Mouse (Mus musculus) liver, embryonic 13.5 days (tissue): Measurements from ENCODE around the gene Rpsa. TPM values are rescaled to one million over a fixed set of nuclear protein-coding genes. Genes with fewer than 3 reads are reported as not detected.
"Not testable (repeated sequence)": the region's sequence is repeated elsewhere in the genome, so short reads cannot be mapped to it uniquely, and the experiment has no call there.

Experiments
- ATAC-seq: fragments of 200-750 bp; cut with Nextera tagmentation; 2 replicates; pipeline ENCODE4 v1.8.0; 2017; ENCODE audit warnings: low read depth, mild to moderate bottlenecking, moderate number of reproducible peaks, moderate library complexity
- DNase-seq: peaks from one replicate; pipeline ENCODE4 v3.0.0; 2022
- H3K27ac ChIP-seq: fragments of 300-500 bp; sonication (generic); 2 replicates; pipeline ENCODE4 v1.5.1; 2015; ENCODE audit warnings: moderate library complexity, mild to moderate bottlenecking, inconsistent platforms
- H3K27me3 ChIP-seq: fragments of 300-500 bp; sonication (generic); 2 replicates; pipeline ENCODE4 v1.6.1; 2015; ENCODE audit warnings: mild to moderate bottlenecking, inconsistent platforms
- H3K36me3 ChIP-seq: fragments of 300-500 bp; sonication (generic); 2 replicates; pipeline ENCODE4 v1.6.1; 2015; ENCODE audit warnings: mild to moderate bottlenecking, inconsistent platforms
- H3K4me1 ChIP-seq: fragments of 300-500 bp; sonication (generic); replicated peaks from 2 replicates; pipeline ENCODE4 v1.6.1; 2015; ENCODE audit warnings: inconsistent platforms
- H3K4me2 ChIP-seq: fragments of 300-500 bp; sonication (generic); 2 replicates; pipeline ENCODE4 v1.6.1; 2015; ENCODE audit warnings: inconsistent platforms, mild to moderate bottlenecking, moderate library complexity
- H3K4me3 ChIP-seq: fragments of 300-500 bp; sonication (generic); replicated peaks from 2 replicates; pipeline ENCODE4 v1.5.1; 2015; ENCODE audit warnings: mild to moderate bottlenecking, inconsistent platforms
- H3K9ac ChIP-seq: fragments of 300-500 bp; sonication (generic); 2 replicates; pipeline ENCODE4 v1.6.1; 2015; ENCODE audit warnings: mild to moderate bottlenecking, inconsistent platforms
- H3K9me3 ChIP-seq: fragments of 300-500 bp; sonication (generic); replicated peaks from 2 replicates; pipeline ENCODE4 v1.6.1; 2016; ENCODE audit warnings: inconsistent platforms
- WGBS: fragments of 180-500 bp; shearing (Covaris S2); methylation state at CpG from one replicate; pipeline ENCODE4 v1.1.7; 2015; ENCODE audit not compliant: insufficient replicate concordance; 5-methylcytosine and 5-hydroxymethylcytosine counted together
- polyA plus RNA-seq: library from polyadenylated mRNA; unstranded; fragments of >200 nt; fragmentation: Nextera tagmentation; extraction: Ambion mirVana; gene quantifications from 2 replicates; pipeline ENCODE4 v1.2.1, GENCODE M21; 2015

Rpsa gene
- polyA plus RNA-seq, 1 experiment from 2014 or later = 1,158 TPM

DNA sequence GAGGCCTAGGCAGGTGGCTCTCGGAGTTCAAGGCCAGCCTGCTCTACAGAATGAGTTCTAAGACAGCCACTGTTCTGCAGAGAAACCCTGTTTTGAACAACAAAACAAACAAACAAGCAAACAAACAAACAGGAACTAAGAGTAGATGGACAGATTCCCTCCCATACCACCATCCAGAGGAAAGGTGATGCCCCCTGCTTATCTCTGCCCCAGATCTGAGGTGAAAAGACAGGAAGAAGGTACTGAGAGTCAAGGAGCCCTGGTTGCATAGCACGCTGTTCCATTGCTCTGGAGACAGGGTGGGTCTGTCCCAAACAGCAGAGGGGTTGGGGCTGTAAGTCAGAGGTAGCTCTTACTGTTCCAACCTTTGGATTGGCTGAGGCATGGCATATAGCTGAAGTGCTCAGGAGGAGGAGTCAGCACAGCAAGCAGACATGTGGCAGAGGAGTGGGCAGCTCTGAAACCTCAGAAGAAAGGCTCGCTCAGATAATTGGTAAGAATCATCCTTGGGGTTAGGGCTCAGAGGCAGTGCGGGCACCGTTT, 35.7 kb upstream of the Rpsa start, which contains the start of gene Ccr8:
Gene Ccr8 (plus strand): TSS at position 419 of the 543 bp plus-strand sequence.
- no peak within 1 kb of the TSS for H3K4me2 ChIP-seq
- no peaks in the 10 kb centered on the region for H3K4me1 ChIP-seq
- H3K4me3 ChIP-seq = no peak within 1 kb of the TSS
- H3K9ac ChIP-seq = no peak within 1 kb of the TSS
- no peak for ATAC-seq
- H3K9me3 ChIP-seq = no peaks in the 10 kb centered on the region
- no peak for DNase-seq
- H3K36me3 ChIP-seq = no peaks in the 10 kb centered on the region
- H3K27ac ChIP-seq = no peak within 1 kb of the TSS
- WGBS = 64% methylated on average over 5 of the region's 5 CpGs
- H3K27me3 ChIP-seq = no peaks in the 10 kb centered on the region

DNA sequence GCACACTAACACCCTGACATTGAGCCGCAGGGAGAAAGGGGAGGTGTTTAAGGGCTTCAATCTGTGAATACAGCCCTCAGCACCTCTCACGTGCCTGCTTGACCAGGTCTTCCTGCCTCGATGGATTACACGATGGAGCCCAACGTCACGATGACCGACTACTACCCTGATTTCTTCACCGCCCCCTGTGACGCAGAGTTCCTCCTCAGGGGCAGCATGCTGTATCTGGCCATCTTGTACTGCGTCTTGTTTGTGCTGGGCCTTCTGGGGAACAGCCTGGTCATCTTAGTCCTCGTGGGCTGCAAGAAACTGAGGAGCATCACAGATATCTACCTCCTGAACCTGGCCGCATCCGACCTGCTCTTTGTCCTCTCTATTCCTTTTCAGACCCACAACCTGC, 33.8 kb upstream of the Rpsa start:
- no peak for DNase-seq
- WGBS = 71% methylated on average over 13 of the region's 13 CpGs
- ATAC-seq = no peak
- no peak overlapping the region for H3K4me3 ChIP-seq
- H3K4me1 ChIP-seq = no peaks in the 10 kb centered on the region
- H3K9ac ChIP-seq = no peak overlapping the region
- no peaks in the 10 kb centered on the region for H3K9me3 ChIP-seq
- no peaks in the 10 kb centered on the region for H3K36me3 ChIP-seq
- no peak overlapping the region for H3K4me2 ChIP-seq
- H3K27ac ChIP-seq = no peak overlapping the region
- no peaks in the 10 kb centered on the region for H3K27me3 ChIP-seq

DNA sequence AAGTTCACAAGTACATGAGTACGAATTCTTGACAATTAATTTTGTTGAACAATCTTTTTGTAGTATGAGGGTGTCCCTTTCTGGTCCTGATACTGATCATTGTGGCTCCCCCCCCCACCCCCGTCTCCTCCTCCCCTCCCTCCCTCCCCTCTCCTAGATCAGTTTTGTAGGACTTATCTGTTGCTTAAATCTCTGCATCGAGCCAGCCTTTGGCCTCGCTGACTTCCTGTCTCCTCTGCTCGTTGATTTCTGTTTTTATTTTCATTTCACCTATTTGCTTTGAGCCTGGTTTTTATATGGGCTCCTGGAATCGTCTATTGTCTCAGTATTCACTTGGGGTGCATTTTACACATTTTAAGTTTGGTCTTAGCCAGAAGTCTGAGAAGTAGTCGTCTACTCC, 31.6 kb upstream of the Rpsa start:
- no peaks in the 10 kb centered on the region for H3K9me3 ChIP-seq
- H3K4me1 ChIP-seq = peaks cover 10% of the 10 kb centered on the region; the same call in 1 of the 2 replicates
- 21% methylated on average over 7 of the region's 7 CpGs for WGBS
- ATAC-seq = no peak
- H3K36me3 ChIP-seq = no peaks in the 10 kb centered on the region
- H3K27ac ChIP-seq = no peak overlapping the region
- H3K4me3 ChIP-seq = no peak overlapping the region
- DNase-seq = no peak
- no peak overlapping the region for H3K9ac ChIP-seq
- no peaks in the 10 kb centered on the region for H3K27me3 ChIP-seq
- H3K4me2 ChIP-seq = no peak overlapping the region

DNA sequence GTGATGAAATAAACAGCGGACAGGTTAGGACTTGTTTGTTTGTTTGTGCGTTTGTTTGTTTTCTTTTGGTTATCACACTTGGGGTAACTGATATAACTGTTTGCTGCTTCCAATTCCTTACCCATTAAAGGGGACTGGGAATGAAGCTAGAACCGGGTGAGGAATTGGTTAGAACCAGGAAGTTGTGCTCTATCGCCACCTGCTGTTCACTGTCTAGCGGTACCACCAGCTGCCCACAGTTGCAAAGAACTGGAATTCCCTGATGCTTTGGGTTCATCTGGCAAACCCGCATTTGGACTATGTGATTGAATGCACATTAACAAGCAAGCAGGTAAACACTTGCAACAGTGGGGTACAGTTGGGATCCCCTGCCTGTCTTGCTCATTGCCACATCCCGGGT, 28.8 kb upstream of the Rpsa start:
- Histone ChIP-seq H3K4me1 (peaks cover 10% of the 10 kb centered on the region; the same call in 1 of the 2 replicates), H3K27ac (no peak overlapping the region), H3K27me3 (no peaks in the 10 kb centered on the region), H3K9me3 (peaks cover 10% of the 10 kb centered on the region; the same call in 1 of the 2 replicates), H3K9ac (no peak overlapping the region), H3K4me3 (no peak overlapping the region), H3K4me2 (peak overlapping the region; percentile 23; the same call in 1 of the 2 replicates), H3K36me3 (no peaks in the 10 kb centered on the region)
- 18% methylated on average over 7 of the region's 7 CpGs for WGBS
- DNase-seq (peak; percentile 44), ATAC-seq (no peak)

DNA sequence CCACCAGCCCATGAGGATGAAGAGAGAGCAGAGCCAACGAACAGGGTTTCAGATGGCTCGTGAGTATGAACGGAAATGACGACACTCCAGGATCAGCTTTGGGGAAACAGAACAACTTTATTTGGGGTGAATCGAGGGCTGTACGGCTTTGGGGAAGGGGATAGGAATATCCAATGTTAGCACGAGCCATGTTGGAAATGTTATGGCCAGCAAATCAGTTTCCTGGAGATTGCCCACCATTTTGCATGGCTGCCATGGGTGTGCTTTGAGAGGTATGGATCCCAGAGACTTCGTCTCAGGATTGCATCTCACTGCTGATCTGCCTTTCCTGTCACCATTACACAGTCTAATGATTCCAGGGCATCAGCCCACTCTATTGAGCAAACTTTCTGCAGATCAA, 28.2 kb upstream of the Rpsa start:
- H3K9me3 ChIP-seq = peaks cover 10% of the 10 kb centered on the region; the same call in 1 of the 2 replicates
- ATAC-seq (no peak), DNase-seq (no peak)
- peaks cover 10% of the 10 kb centered on the region; the same call in 1 of the 2 replicates for H3K4me1 ChIP-seq
- no peaks in the 10 kb centered on the region for H3K36me3 ChIP-seq
- no peak overlapping the region for H3K4me2 ChIP-seq
- H3K4me3 ChIP-seq = no peak overlapping the region
- no peak overlapping the region for H3K9ac ChIP-seq
- WGBS = 74% methylated on average over 8 of the region's 8 CpGs
- H3K27me3 ChIP-seq = no peaks in the 10 kb centered on the region
- H3K27ac ChIP-seq = no peak overlapping the region

DNA sequence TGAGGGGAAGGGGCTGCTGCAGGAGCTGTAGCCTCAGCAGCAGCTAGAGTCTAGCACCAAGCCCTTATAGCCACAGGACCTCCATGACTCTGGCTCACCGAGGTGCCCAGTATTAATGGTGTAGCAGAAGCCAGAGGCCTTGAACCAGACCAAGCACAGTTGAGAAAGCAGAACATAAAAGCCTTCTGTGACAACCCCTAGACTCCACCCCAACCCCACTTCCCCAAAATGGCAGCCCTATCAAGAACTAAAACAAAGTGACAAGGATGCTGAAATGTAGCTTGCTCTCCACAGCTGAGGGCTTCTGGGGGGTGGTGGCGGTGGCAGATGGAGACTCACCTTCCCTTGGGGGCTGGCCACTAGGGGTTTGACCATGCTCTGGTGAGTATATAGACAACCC, 26.3 kb upstream of the Rpsa start:
- H3K27ac ChIP-seq = no peak overlapping the region
- peaks cover 10% of the 10 kb centered on the region; the same call in 1 of the 2 replicates for H3K9me3 ChIP-seq
- H3K4me2 ChIP-seq = no peak overlapping the region
- H3K27me3 ChIP-seq = no peaks in the 10 kb centered on the region
- DNase-seq (no peak), ATAC-seq (no peak)
- no peak overlapping the region for H3K9ac ChIP-seq
- no peaks in the 10 kb centered on the region for H3K36me3 ChIP-seq
- H3K4me1 ChIP-seq = peaks cover 10% of the 10 kb centered on the region; the same call in 1 of the 2 replicates
- no peak overlapping the region for H3K4me3 ChIP-seq
- 81% methylated on average over 2 of the region's 2 CpGs for WGBS

DNA sequence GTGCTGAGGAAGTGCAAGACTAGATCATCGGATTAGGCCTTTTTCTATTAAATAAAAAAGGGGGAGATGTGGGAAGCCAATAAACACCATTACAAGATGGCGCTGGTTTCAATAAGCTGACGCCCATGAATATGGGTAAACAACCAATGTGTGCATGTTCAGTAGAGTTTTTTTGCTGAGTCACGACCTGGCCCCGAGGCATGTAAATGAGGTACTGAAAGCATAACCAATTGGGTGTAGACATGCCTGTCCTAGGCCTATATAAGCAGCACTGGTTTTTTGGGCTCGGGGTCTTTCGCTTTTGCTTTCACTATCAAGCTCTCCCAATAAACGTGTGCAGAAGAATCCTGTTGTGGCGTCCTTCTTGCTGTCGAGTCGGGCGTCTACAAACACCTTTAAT, 18.5 kb upstream of the Rpsa start:
- ATAC-seq, DNase-seq, H3K36me3 ChIP-seq, H3K4me3 ChIP-seq, H3K9me3 ChIP-seq, H3K4me2 ChIP-seq, H3K27me3 ChIP-seq, H3K27ac ChIP-seq, H3K9ac ChIP-seq: not testable (repeated sequence)
- H3K4me1 ChIP-seq = peaks cover 37% of the 10 kb centered on the region
- 85% methylated on average over 12 of the region's 12 CpGs for WGBS

DNA sequence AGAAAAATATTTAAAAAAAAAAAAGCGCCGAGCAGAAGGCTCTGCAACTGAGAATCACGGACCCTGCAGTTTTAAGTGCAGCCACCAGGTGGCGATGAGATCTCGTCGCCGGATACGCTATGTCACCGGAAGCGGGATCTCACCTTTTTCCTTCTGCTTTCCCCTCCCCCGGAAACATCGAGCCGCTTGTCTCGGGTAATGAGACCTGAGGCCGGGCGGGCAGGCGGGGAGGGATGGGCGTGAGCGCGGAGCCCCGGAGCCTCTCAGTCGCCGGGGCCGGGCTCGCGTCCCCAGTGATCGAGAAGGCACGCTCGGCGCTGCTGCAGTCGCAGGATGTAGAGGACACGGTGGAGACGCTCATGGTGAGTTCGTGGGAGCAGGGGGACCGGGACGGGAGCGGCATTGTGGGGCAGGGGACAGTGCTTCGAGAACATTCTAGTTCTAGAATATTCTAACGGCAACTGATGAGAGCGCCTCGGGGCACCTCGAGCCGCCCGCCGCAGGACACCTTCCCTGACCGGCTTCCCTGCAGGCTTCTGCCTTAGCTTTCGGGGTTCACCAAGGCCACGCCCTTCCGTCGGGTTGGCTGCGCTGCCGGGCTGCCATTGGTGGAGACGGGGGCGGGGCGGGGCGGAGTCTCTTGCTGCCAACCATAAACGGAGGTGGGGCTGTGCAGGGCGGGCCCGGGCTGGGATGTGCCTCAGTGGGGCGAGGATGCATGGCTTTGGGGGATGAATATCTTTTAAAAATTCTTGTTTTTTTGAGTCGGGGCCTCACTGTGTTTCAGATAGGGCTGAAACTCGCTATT, 17.1 kb upstream of the Rpsa start, which contains the start of gene Slc25a38:
Gene Slc25a38 (plus strand): TSS at position 164 of the 808 bp plus-strand sequence.
- Histone ChIP-seq H3K27ac (peak within 1 kb of the TSS; percentile 100), H3K4me1 (peaks cover 50% of the 10 kb centered on the region), H3K4me2 (peak within 1 kb of the TSS; percentile 95), H3K4me3 (peak within 1 kb of the TSS; percentile 89), H3K27me3 (no peaks in the 10 kb centered on the region), H3K9ac (peak within 1 kb of the TSS; percentile 94), H3K9me3 (no peaks in the 10 kb centered on the region), H3K36me3 (no peaks in the 10 kb centered on the region)
- DNase-seq (peak; percentile 96), ATAC-seq (peak; percentile 79)
- WGBS = under 1% methylated on average over 62 of the region's 62 CpGs

DNA sequence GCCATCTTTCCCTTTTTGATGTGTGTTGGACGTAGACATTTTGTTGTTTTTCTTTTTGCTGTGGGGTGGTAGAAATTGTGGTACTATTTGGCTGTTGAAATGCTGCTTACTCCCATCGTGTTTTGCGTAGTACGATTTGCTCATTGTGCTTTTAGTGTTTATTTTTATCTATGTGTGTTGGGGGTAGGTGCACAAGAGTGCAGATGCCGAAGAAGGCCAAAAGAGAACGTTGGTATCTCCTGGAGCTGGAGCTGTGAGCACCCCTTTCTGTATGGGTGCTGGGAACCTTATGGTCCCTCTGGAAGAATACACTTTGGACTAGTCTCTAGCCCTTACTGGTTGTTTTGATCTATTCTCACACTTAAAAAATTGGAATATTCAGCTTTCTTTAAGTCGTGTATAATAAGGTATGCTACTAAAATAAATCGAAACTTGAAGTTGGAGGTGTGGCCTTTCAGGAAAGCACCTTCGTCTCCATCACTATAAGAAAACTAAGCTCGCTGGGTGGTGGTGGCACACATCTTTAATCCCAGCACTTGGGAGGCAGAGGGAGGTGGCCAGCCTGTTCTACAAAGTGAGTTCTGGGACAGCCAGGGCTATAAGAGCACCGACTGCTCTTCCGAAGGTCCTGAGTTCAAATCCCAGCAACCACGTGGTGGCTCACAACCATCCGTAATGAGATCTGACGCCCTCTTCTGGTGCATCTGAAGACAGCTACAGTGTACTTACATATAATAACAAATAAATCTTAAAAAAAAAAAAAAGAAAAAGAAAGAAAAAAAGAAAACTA, 16.1 kb upstream of the Rpsa start:
- Histone ChIP-seq H3K9me3 (no peaks in the 10 kb centered on the region), H3K9ac (peak overlapping the region; percentile 74), H3K36me3 (peaks cover 1% of the 10 kb centered on the region; the same call in 1 of the 2 replicates), H3K4me1 (peaks cover 59% of the 10 kb centered on the region), H3K4me3 (peak overlapping the region; percentile 89), H3K27me3 (no peaks in the 10 kb centered on the region), H3K4me2 (peak overlapping the region; percentile 95), H3K27ac (peak overlapping the region; percentile 100)
- DNase-seq (no peak), ATAC-seq (no peak)
- 53% methylated on average over 15 of the region's 15 CpGs for WGBS

DNA sequence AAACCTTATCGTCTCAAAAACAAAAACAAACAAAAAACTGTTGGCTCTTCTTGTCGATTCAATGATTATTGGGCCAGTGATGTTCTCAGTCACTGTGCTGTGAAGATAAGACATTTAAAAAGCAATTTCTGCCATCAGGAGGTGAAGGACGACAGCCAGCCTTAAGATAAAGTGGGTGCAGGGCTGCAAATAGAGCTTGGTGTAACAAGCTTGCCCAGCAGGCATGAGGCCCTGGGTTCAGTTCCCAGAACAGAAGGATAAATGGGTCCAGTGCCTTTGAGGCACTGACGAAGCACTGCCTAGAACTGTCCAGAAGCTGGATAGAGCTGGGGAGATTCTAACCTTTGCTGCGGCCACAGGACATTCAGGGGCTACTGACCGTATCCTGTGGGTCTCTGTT, 15.0 kb upstream of the Rpsa start:
- peaks cover 71% of the 10 kb centered on the region for H3K4me1 ChIP-seq
- H3K9me3 ChIP-seq = no peaks in the 10 kb centered on the region
- H3K27me3 ChIP-seq = no peaks in the 10 kb centered on the region
- peak overlapping the region; percentile 43 for H3K4me3 ChIP-seq
- DNase-seq = peak; percentile 77
- H3K9ac ChIP-seq = peak overlapping the region; percentile 74
- peak; percentile 21 for ATAC-seq
- H3K27ac ChIP-seq = peak overlapping the region; percentile 100
- peak overlapping the region; percentile 95 for H3K4me2 ChIP-seq
- 33% methylated on average over 6 of the region's 6 CpGs for WGBS
- H3K36me3 ChIP-seq = peaks cover 12% of the 10 kb centered on the region

DNA sequence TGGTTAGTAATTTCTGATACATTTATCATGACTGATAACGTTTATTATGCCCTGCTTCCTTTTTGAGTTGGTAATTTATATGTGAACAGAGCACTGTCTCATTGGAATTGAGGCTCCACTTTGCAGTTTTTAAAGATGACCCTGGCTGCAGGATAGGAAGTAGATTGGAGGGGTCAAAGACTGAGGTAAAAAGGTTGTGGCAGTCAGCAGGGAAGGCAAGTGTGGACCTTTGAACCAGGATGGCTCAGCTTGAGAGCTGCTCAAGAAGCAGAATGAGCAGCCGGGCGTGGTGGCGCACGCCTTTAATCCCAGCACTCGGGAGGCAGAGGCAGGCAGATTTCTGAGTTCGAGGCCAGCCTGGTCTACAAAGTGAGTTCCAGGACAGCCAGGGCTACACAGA, 14.0 kb upstream of the Rpsa start:
- 76% methylated on average over 7 of the region's 7 CpGs for WGBS
- H3K9ac ChIP-seq = peak overlapping the region; percentile 74
- H3K27ac ChIP-seq = peak overlapping the region; percentile 100
- H3K27me3 ChIP-seq = no peaks in the 10 kb centered on the region
- ATAC-seq (no peak), DNase-seq (no peak)
- peak overlapping the region; percentile 43 for H3K4me3 ChIP-seq
- no peaks in the 10 kb centered on the region for H3K9me3 ChIP-seq
- peaks cover 22% of the 10 kb centered on the region for H3K36me3 ChIP-seq
- H3K4me2 ChIP-seq = peak overlapping the region; percentile 95
- peaks cover 81% of the 10 kb centered on the region for H3K4me1 ChIP-seq
